Mouse (Mus musculus) testis, adult 2 months (tissue): ENCODE data around the gene Vamp8.

ENCODE experiments used
- CTCF ChIP-seq: fragments of 200-500 bp; IDR thresholded peaks from 2 replicates; pipeline ENCODE4 v1.5.1; 2012; ENCODE audit warnings: low read depth, mild to moderate bottlenecking, inconsistent platforms, low read length, moderate library complexity; ENCODE audit not compliant: control insufficient read depth, insufficient read depth, insufficient replicate concordance
- POLR2A ChIP-seq: fragments of 200-500 bp; IDR thresholded peaks from 2 replicates; pipeline ENCODE4 v1.6.1; 2012; ENCODE audit warnings: low read depth, mild to moderate bottlenecking, inconsistent platforms, low read length, moderate library complexity; ENCODE audit not compliant: control insufficient read depth

DNA sequence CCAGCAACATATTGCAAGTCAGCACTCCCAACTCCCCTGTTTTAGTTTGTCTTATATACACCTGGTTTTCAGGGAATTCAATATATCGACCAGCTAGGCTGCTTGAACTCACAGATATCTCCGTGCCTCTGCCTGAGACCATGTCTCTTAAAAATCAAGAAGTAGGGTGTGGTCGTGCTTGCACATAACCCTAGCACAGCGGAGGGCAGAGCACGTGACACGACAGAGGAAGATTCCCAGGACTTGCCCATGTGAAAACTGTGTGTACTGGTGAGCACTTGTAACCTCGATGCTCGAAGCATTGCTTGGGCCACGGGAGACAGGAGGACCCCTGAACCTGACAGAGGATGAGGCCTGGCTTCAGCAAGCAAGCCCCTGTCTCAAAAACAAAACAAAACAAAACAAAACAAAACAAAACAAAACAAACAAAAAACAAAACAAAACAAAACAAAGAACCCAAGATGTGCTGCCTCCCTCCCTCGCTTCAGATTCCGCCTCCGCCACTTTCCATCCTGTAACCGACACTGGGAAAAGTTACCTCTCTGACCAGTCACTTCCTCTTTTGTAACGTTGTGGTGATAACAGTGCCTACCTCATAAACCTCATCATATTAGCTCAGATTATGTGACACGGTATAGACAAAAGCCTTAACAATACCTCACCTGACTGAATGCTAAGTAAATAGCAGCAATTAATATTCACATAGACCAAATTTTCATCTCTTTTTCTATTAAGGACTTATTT lies 15.5 kb downstream of the Vamp8 start:
- TF ChIP-seq CTCF (no peak), POLR2A (no peak)
